Mouse (Mus musculus): ENCODE data around the gene Snurf.

Gene Snurf

DNA sequence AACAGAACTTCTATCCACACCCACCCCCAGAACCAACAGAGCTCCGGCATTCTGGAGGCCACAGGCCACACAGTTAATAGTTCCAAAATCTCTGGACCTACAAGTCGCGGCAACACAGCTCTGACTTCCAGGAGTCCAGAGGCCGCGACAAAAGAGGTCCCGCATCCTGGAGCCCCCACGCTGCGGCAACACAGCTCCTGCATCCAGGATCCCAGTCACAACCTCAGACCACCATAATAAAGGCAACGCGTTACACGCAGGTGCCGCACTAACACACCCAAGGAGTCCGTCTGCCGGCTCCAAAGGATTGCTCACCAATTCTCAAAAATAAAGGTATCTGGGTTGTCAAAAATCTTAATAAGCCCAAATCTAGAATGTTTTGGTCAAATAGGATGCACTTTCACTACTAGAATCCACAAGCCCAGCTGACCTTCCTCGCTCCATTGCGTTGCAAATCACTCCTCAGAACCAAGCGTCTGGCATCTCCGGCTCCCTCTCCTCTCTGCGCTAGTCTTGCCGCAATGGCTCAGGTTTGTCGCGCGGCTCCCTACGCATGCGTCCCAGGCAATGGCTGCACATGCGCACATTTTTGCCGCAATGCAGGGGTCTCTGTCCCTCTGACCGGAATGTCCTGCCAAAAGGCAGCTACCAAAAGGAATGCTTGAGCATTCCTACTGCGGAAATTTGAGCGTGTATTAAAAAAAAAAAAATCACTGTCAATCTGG is at the start of gene Snurf, which contains the start of gene Gm38393:
TSS of gene Snurf (minus strand) at position 444 of the 725 bp plus-strand sequence.
TSS of gene Gm38393 (minus strand) at position 459 of the 725 bp plus-strand sequence.
- DNase-seq = peak in 1 of 2 experiments; percentile 4

DNA sequence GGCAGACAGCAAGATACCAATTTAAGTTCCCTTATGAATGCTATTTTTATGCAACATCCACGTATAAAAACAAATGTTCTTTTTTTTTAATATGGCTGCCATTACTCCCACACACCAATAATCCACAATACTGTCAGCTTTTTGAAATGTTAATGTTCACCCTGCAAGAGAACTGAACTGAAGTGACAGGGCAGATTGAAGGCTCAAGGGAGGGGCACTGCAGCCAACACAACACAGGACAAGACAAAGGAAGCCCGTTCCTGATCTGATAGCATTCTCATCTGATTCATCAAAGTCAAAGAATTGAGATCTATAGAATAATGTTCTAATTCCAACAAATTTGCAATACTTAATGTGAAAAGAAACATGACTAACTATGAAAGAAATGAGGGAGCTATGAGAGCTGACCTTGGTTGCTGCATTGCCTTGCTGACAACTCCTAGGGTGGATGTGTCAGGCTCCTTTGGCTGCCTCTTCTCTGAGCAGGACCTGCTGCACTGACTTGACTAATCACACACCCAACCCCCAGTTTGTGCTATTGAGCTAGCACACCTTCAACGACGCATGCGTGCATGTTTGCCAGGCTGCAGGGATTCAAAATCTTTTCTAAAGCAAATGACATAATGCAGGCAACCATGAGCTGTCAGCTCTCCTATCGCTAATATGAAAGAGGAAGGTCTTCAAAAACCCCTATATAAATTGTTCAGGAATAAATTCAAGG is 42.8 kb upstream of the Snurf start:
- DNase-seq = no peak

DNA sequence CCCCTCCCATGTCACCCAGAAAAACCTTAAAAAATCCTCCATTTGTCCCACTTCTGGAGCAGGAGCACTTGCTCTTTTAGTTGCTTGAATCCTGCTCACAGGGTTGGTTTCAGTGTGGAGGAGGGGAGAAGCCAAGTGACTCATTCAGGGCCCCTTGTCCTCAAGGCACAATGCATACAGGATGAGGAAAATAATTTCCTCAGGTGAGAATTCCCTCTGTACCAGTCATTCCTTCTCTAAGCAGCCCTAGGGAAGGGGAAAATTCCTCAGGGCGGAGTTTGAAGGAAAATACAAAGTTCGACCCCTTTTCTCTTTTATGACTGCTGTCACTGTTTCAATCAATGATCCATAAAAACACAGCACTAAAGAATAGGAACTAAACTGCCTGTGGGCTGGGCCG is 8.3 kb upstream of the Snurf start:
- no peak for DNase-seq

DNA sequence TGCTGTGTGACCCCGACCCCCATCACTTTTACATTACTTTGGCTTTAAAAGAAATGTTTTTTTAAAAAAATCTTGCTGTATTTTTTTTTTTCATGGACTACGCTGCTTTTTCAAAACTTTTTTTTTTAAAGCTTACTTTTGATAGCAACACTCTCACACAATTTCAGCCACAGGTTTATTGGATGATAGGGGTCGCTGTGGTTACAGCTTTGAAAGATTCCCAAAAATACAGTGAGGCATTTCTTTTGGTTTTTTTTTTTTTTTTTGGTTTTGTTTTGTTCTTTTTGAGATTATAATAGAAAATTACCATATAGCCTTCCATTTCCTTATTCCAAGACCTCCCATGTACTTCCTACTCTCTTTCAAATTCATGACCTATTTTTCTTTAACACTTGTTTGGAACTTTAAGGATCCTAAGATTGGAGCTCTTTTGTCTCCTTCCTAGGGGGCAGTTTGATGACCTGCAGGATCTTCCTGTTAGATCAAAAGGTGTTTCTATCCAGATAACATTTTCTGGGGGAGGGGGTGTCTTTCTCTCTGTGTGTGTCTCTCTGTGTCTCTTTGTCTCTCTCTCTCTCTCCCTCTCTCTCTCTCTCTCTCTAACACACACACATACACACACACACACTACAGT is 3.0 kb upstream of the Snurf start:
- DNase-seq = no peak

DNA sequence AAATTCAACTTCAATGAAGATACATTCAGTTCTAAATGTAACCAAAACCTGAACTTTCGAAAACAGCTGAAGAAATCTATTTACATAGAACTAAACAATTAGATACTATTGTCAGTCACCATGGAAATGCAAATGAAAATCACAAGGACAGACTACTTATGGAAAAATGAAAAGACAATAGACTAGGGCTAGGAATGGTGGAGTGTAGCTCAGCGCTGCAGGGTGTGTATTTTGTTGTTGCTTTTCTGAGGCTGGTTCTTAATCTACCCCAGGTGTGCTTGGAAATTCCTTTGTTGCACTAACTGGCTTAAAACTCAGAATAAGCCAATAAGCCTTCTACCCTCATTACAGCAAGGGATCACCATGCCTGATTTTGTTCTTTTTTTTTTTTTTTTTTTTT is 1.4 kb upstream of the Snurf start:
- DNase-seq = no peak

DNA sequence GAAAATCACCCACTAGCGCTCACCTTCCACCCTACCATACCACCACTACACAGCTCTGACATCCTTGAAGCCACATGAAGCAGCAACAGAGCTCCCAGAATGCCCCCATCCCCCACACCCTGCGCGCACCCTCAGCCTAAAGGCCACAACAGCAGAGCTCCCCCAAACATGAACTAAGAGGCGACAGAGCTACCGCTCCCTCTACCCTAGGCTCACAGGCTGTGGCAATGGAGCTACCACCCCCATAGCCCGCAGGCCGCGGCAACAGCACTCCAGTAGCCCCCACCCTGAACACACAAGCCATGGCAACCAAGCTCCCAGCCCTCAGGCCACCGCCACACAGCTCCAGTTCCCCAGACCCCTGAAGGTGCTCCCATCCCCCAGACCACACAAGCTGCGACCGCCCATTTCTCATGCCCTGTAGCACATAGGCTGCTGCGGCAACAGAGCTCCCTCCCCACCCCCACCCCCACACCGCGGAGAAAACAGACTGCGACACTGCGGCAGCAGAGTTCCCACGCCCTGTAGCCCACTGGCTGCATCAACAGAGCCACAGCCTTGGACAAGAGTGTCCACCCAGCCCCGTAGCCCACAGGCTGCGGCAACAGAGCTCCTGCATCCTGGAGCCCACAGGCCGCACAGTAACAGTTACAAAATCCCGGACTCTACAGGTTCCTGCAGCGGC is 786 bp downstream of the Snurf start:
- no peak for DNase-seq

DNA sequence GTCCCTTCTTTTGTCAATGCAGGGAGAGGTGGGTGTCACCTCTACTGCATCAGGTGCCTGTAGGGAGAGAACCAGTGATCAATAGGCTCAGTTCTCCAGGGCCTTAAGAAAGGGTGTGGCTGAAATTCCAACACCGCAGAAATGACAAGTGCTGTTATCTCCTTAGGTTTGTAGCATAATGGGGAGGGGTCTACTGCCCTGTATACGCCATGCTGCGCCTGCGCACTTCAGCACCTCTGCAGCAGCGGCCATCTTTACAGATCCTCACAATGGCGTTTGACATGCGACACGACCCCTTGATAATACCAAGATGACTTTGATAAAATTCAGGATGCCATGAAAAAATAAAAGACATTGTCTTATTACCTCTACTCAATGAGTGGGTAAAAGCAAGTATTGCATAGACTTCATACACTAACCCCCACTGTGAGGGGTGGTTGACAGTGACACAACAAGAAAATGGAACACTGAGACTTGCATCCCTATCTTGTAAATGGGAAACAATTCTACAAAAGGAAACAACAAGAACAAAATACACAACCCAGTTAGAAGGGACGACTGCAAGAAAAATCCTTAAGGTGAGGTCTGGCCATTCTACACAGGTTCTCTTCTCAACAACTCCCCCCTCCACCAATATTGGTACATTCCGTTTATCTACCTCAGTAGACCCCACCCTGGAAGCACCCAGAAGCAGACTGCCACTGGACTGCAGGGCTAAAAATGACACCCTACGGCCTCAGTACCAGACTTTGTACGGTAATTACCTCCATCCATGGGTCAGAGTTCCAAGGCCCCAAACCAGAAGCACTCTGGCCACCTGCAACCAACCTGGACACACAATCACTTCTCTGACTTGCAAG is 1.6 kb downstream of the Snurf start:
- no peak for DNase-seq

DNA sequence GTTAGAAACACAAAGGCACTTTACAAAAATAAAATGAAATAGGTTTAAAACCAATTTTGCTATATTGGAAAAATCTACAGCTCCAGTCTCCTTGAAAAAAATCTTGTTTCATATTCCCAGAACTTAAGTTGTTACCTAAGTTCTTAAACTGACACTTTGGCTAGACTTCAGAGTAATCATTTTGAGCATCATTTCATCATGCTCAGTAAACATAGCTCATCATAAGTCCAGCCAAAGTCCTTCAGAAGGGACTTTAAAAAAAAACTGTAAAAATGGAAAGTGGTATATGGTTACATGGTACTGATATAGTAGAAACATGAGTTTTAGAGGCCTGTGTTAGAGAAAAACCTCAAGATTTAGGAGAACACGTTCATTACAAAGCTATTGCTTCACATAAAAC is 26.2 kb downstream of the Snurf start:
- DNase-seq = no peak

All from spleen, adult 18-20 months (tissue).